9 mouse cellular contexts compared by ENCODE assay signal in genomic region chr6:145515859-145516581, GRCm38 (mm10).
DNase-seq lines count a peak whose midpoint lies in the region; ATAC-seq and TF ChIP-seq lines count a peak whose summit lies in the region.
"Had no signal": no experiment of that assay in that cellular context is flagged by ENCODE, and none has a peak within 500 bp of the region (broad histone marks: within the 10 kb centered on the region; RNA-seq: fewer than 3 reads in every experiment).

No protein-coding gene starts in this region.

- WGBS in heart, embryonic 11.5 days (ENCODE audit: insufficient replicate concordance): 74% methylated on average over 10 of the region's 10 CpGs
- 30% methylated on average over 10 of the region's 10 CpGs for WGBS in embryonic facial prominence, embryonic 13.5 days
- 29% methylated on average over 10 of the region's 10 CpGs for WGBS in kidney, postnatal 0 days
- 74% methylated on average over 10 of the region's 10 CpGs for WGBS in midbrain, embryonic 16.5 days

- DNase-seq in heart, adult 18-20 months: peak; percentile 26 to 27
- DNase-seq in kidney, postnatal 0 days (ENCODE audit: low spot score): peak; percentile 88
- DNase-seq in gastrocnemius, postnatal 25 days: no peak
- DNase-seq in left cerebral cortex, adult 2 months (ENCODE audit: extremely low spot score in 1 of 2, low spot score in 2 of 2): no peak

- H3K4me2 ChIP-seq in heart, embryonic 11.5 days: no peak overlapping the region
- H3K4me2 ChIP-seq in embryonic facial prominence, embryonic 13.5 days: no peak overlapping the region
- H3K4me2 ChIP-seq in kidney, postnatal 0 days (ENCODE audit: low read length): 0 out of 2 replicates have a peak overlapping the region, but pooled peaks have one; percentile 4
- no peak overlapping the region for H3K4me2 ChIP-seq in midbrain, embryonic 16.5 days (ENCODE audit: low read length)
- H3K4me2 ChIP-seq: midbrain, embryonic 12.5 days had no signal

- no peaks in the 10 kb centered on the region for H3K27me3 ChIP-seq in heart, embryonic 11.5 days (ENCODE audit: control insufficient read depth, insufficient read depth, low read length)
- no peaks in the 10 kb centered on the region for H3K27me3 ChIP-seq in embryonic facial prominence, embryonic 13.5 days
- no peaks in the 10 kb centered on the region for H3K27me3 ChIP-seq in kidney, postnatal 0 days (ENCODE audit: insufficient read depth, low read length)
- H3K27me3 ChIP-seq in midbrain, embryonic 16.5 days (ENCODE audit: control insufficient read depth, insufficient read depth, low read depth, low read length): no peaks in the 10 kb centered on the region
- H3K27me3 ChIP-seq: midbrain, embryonic 12.5 days had no signal

- H3K9me3 ChIP-seq in heart, embryonic 11.5 days (replicated peaks; ENCODE audit: control insufficient read depth, low read length): no peaks in the 10 kb centered on the region
- 0 out of 2 replicates have a peak, but pooled peaks cover 6% of the 10 kb centered on the region for H3K9me3 ChIP-seq in embryonic facial prominence, embryonic 13.5 days
- H3K9me3 ChIP-seq in kidney, postnatal 0 days (replicated peaks; ENCODE audit: low read length): no peaks in the 10 kb centered on the region
- H3K9me3 ChIP-seq in midbrain, embryonic 16.5 days (replicated peaks; ENCODE audit: control insufficient read depth, low read length, poor library complexity, severe bottlenecking): no peaks in the 10 kb centered on the region

- no peak for ATAC-seq in heart, embryonic 11.5 days (replicated peaks; ENCODE audit: insufficient number of reproducible peaks, low FRiP score, low TSS enrichment)
- ATAC-seq in embryonic facial prominence, embryonic 13.5 days (ENCODE audit: insufficient number of reproducible peaks, insufficient read depth, low FRiP score, low TSS enrichment, low read depth): no peak; the same call in 1 of the 2 replicates
- peak; percentile 81 for ATAC-seq in kidney, postnatal 0 days (replicated peaks; ENCODE audit: low FRiP score, low read depth)
- peak; percentile 74; the same call in 1 of the 2 replicates for ATAC-seq in midbrain, embryonic 16.5 days
- ATAC-seq in cerebellum, adult (ENCODE audit: insufficient number of reproducible peaks, low FRiP score, low TSS enrichment): no peak

- TF ChIP-seq CTCF in kidney, postnatal 0 days (IDR thresholded peaks at IDR 0.05; ENCODE audit: low read depth): no peak
- TF ChIP-seq CTCF in left cerebral cortex, adult 2 months (IDR thresholded peaks at IDR 0.05): no peak

- H3K36me3 ChIP-seq in heart, embryonic 11.5 days (ENCODE audit: control insufficient read depth, insufficient read depth, low read length): no peaks in the 10 kb centered on the region
- H3K36me3 ChIP-seq in embryonic facial prominence, embryonic 13.5 days: no peaks in the 10 kb centered on the region
- H3K36me3 ChIP-seq in kidney, postnatal 0 days (ENCODE audit: insufficient read depth, low read length): no peaks in the 10 kb centered on the region
- no peaks in the 10 kb centered on the region for H3K36me3 ChIP-seq in midbrain, embryonic 16.5 days (ENCODE audit: control insufficient read depth, insufficient read depth, low read length)
- H3K36me3 ChIP-seq: midbrain, embryonic 12.5 days had no signal

- H3K9ac ChIP-seq in heart, embryonic 11.5 days (ENCODE audit: low read depth, low read length): no peak overlapping the region
- H3K9ac ChIP-seq in embryonic facial prominence, embryonic 13.5 days: no peak overlapping the region
- H3K9ac ChIP-seq in kidney, postnatal 0 days (ENCODE audit: low read depth, low read length): no peak overlapping the region
- no peak overlapping the region for H3K9ac ChIP-seq in midbrain, embryonic 16.5 days (ENCODE audit: low read depth, low read length)
- H3K9ac ChIP-seq: midbrain, embryonic 12.5 days had no signal

- intact Hi-C loops in left cerebral cortex, adult 2 months (cut with DNase I): no loop called here

- no peak overlapping the region for H3K4me3 ChIP-seq in heart, embryonic 11.5 days (ENCODE audit: low read depth, low read length)
- H3K4me3 ChIP-seq in embryonic facial prominence, embryonic 13.5 days: no peak overlapping the region
- H3K4me3 ChIP-seq in kidney, postnatal 0 days (replicated peaks; ENCODE audit: low read depth, low read length): no peak overlapping the region
- no peak overlapping the region for H3K4me3 ChIP-seq in midbrain, embryonic 16.5 days (ENCODE audit: low read depth, low read length)
- H3K4me3 ChIP-seq in left cerebral cortex, adult 2 months: no peak overlapping the region
- H3K4me3 ChIP-seq: midbrain, embryonic 12.5 days had no signal

- H3K27ac ChIP-seq in heart, embryonic 11.5 days (ENCODE audit: low read depth, low read length): no peak overlapping the region
- H3K27ac ChIP-seq in embryonic facial prominence, embryonic 13.5 days: peak overlapping the region; percentile 44
- H3K27ac ChIP-seq in kidney, postnatal 0 days: no peak overlapping the region
- no peak overlapping the region for H3K27ac ChIP-seq in midbrain, embryonic 16.5 days (ENCODE audit: low read length)
- no peak overlapping the region for H3K27ac ChIP-seq in left cerebral cortex, adult 2 months
- H3K27ac ChIP-seq: midbrain, embryonic 12.5 days had no signal

- H3K4me1 ChIP-seq in heart, embryonic 11.5 days (ENCODE audit: control insufficient read depth, insufficient read depth, low read length): no peaks in the 10 kb centered on the region
- peaks cover 19% of the 10 kb centered on the region for H3K4me1 ChIP-seq in embryonic facial prominence, embryonic 13.5 days
- H3K4me1 ChIP-seq in kidney, postnatal 0 days (replicated peaks; ENCODE audit: insufficient read depth, low read length): peaks cover 4% of the 10 kb centered on the region; the same call in 1 of the 2 replicates
- H3K4me1 ChIP-seq in midbrain, embryonic 16.5 days (ENCODE audit: control insufficient read depth, insufficient read depth, low read length): peaks cover 14% of the 10 kb centered on the region

Comparison
In these comparisons a context has a peak if more than half of its experiments do, and no peak if none do; other contexts are left out.
1. DNase-seq: peak in heart, adult 18-20 months (2 of 2) and kidney, postnatal 0 days (single experiment); none in gastrocnemius, postnatal 25 days (single experiment) and left cerebral cortex, adult 2 months (0 of 2).
2. ATAC-seq: peak in kidney, postnatal 0 days (single experiment) and midbrain, embryonic 16.5 days (single experiment); none in heart, embryonic 11.5 days (single experiment), embryonic facial prominence, embryonic 13.5 days (single experiment) and cerebellum, adult (single experiment).